Mouse (Mus musculus): ENCODE data around the gene Atraid. TPM values are rescaled to one million over a fixed set of nuclear protein-coding genes. Genes with fewer than 3 reads are reported as not detected.

Gene Atraid
- polyA plus RNA-seq, 1 experiment from 2014 or later, result 119 TPM

DNA sequence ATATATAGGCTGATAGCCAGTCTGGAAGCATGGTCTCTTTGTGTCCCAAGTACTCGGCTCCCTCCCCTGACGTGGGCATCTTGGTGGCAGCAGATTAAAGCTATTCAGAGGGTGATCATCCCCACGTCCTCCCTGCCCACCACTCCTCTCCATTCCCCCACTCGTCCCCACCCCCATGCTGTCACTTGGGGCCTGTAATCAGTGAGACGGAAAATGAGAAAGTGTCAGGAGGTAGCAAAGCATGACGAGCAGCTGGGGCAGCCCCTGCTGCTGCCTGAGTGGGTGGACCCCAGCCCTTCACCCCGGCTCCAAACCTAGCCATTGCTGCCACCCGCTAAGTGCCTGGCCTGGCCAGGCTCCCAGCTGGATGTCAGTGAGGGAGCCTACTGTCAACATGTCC lies 35.8 kb downstream of the Atraid start:
- Histone ChIP-seq H3K36me3 (peaks cover 3% of the 10 kb centered on the region; the same call in 1 of the 2 replicates), H3K9me3 (no peaks in the 10 kb centered on the region), H3K4me1 (peaks cover 17% of the 10 kb centered on the region), H3K4me3 (no peak overlapping the region), H3K4me2 (replicated peaks) (peak overlapping the region; percentile 22; the same call in 1 of the 2 replicates), H3K27me3 (replicated peaks) (peaks cover 19% of the 10 kb centered on the region; the same call in 1 of the 2 replicates), H3K9ac (no peak overlapping the region), H3K27ac (peak overlapping the region; percentile 50; the same call in 1 of the 2 replicates)
- peak; percentile 64 for ATAC-seq (ENCODE audit: low FRiP score, low read depth)
- 8% methylated on average over 8 of the region's 8 CpGs for WGBS

DNA sequence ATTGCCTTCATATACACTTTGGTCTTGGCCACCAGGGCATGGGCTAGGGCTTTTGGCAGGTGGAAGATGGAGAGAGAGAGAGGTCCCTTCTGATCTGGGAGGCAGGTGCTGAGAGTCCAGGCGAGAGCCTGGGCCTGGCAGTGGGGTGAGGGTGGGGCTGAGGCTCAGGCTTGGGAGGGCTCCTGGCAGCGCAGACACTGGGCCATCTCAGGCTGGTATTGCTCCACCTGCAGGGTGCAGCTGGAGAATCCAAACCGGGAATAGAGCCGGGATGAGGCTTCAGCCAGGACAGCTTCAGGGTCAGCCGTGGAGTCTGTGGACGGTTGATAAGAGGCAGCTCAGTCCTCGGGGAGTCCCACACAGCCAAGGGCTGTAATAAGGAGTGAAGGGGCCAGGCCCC lies 38.5 kb downstream of the Atraid start:
- no peak overlapping the region for H3K27ac ChIP-seq
- H3K9ac ChIP-seq, result peak overlapping the region; percentile 3; the same call in 1 of the 2 replicates
- no peak for ATAC-seq (ENCODE audit: low FRiP score, low read depth)
- WGBS, result 31% methylated on average over 7 of the region's 7 CpGs
- H3K36me3 ChIP-seq, result no peaks in the 10 kb centered on the region
- H3K4me2 ChIP-seq (replicated peaks), result no peak overlapping the region
- no peak overlapping the region for H3K4me3 ChIP-seq
- peaks cover 45% of the 10 kb centered on the region for H3K27me3 ChIP-seq (replicated peaks)
- H3K4me1 ChIP-seq, result peaks cover 17% of the 10 kb centered on the region
- no peaks in the 10 kb centered on the region for H3K9me3 ChIP-seq

DNA sequence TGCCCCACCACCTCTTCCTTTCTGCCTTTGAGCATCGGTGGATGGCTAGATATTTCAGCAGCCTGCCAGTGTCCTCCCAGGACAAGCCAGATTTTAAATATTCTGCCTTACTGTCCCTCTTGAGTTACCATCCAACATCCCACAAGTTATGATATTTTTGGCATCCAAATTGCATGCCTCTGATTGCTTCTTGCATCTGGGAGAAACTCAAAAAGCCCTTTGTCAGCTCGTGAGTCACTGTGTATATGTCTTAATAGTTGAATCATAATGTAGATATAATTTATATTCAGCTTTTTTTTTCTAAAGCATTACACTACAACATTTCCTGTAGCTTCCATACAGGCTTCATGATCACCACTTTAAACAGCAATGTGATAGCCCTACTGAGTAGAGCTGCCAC lies 39.0 kb downstream of the Atraid start:
- Histone ChIP-seq H3K4me1 (peaks cover 18% of the 10 kb centered on the region), H3K9ac (no peak overlapping the region), H3K36me3 (no peaks in the 10 kb centered on the region), H3K4me3 (no peak overlapping the region), H3K9me3 (no peaks in the 10 kb centered on the region), H3K27me3 (replicated peaks) (peaks cover 50% of the 10 kb centered on the region), H3K4me2 (replicated peaks) (no peak overlapping the region), H3K27ac (no peak overlapping the region)
- 69% methylated on average over 2 of the region's 2 CpGs for WGBS
- no peak for ATAC-seq (ENCODE audit: low FRiP score, low read depth)

DNA sequence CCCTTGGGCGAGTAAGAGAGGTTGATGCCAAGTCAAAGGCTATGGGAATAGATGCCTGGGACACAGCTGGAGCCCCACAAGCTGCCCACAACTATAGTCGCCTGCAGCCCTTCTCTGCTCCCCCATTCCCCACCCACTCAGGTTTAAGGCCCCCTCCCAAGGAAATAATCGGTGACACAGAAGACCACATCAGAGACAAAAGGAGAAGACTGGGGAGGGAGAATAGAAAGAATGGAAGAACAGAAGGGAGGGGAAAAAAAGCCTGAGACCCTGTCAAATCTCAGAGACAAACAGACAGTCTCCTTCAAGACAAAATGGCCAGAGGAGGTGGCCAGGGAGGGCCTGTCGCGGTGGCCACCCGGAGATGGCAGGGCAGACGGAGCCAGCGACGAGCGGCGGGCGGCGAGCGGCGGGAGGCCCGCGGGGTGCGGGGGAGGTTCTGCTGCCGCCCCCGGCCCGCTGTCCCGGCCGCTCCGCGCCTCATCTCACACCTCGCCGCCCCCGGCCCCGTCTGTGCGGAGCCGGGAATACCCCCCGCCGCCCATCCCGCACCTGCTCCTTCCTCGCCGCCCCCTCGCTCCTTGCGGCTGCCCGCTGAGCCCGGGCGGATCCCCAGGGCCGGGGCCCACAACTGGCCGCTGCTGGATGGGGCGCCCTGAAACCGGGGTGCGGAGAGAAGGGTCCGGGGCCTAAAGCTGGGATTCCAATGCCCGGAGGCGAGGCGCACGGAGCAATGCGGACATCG lies 44.3 kb downstream of the Atraid start:
- Histone ChIP-seq H3K36me3 (no peaks in the 10 kb centered on the region), H3K9ac (peak overlapping the region; percentile 77), H3K9me3 (no peaks in the 10 kb centered on the region), H3K4me3 (peak overlapping the region; percentile 51), H3K27ac (no peak overlapping the region), H3K27me3 (replicated peaks) (peaks cover 96% of the 10 kb centered on the region), H3K4me2 (replicated peaks) (peak overlapping the region; percentile 62), H3K4me1 (peaks cover 34% of the 10 kb centered on the region)
- no peak for ATAC-seq (ENCODE audit: low FRiP score, low read depth)
- WGBS, result 1% methylated on average over 50 of the region's 53 CpGs

DNA sequence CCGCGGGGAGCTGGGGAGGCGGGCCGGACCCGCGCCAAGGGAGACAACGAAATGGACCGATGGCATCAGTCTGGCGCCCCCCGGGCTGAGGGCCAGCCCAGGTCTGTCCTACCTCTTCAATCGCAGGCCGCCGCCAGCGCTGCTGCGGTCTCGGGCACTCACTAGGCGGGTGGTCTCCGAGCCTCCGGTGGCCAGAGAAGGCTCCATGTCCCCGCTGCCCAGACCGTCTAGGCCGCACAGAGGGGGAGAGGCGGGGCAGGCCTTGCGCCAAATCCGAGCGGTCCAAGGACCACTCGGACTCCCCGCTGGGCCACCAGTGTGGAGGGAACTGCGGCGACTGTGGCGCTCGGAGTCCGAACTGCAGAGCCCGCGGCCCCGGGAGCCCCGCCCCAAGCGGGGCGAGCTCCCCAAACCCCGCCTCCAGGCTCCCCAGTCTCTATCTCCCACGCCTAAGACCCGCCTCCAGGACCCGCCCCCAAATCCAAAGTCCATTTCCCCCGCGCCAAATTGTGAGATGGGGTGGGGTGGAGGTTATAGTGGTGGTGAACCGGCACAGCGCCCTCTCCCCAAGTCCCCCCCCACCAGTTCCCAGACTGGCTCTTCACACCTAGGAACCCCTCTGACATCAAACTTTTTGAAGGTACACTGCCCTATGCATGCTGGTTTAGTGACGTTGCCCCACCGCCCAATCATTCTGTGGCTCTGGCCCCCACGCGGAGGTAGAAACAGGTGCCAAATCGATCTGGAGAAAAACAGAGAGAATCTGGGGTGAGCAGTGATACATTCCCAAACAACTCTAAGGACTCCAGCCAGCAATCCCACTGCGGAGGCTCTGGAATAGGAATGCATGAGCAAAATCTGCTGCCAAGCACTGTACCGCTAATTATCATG lies 45.3 kb downstream of the Atraid start:
- H3K9me3 ChIP-seq, result no peaks in the 10 kb centered on the region
- H3K4me1 ChIP-seq, result peaks cover 34% of the 10 kb centered on the region
- H3K36me3 ChIP-seq, result no peaks in the 10 kb centered on the region
- peaks cover 97% of the 10 kb centered on the region for H3K27me3 ChIP-seq (replicated peaks)
- H3K27ac ChIP-seq, result no peak overlapping the region
- ATAC-seq (ENCODE audit: low FRiP score, low read depth), result peak; percentile 49
- peak overlapping the region; percentile 77 for H3K9ac ChIP-seq
- peak overlapping the region; percentile 62 for H3K4me2 ChIP-seq (replicated peaks)
- peak overlapping the region; percentile 51 for H3K4me3 ChIP-seq
- under 1% methylated on average over 54 of the region's 54 CpGs for WGBS

DNA sequence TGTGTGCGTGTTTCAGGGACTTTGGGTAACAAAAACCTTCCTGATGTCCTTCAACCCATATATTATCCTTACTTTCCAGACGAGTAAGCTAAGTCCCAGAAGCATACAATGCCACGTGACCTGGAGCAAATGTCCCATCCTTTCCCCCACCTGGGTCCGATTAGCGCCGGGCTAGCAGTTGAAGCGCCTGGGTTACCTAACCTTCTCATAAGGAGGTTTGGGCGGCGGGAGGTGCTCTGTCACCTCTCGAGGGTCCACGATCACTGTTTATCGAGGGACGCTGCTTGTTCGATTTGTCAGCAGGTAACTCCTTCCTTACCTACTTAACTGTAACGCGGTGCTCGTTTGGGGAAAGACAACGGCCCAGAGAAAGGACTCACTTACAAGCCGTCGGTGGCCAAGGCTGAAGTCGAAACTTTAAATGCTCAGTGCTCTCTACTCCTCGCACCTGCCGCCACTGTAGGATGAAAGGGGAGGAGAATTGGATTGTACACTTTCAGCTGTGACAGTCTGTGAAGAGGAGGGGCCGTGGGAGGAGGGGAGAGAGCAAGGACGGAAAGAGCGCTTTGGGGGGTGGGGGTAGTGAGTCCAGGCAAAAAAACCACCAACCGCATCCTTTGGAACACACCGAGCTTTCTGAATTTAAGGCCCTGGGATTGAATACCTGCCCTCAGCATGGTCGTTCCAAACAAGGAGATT lies 46.1 kb downstream of the Atraid start:
- Histone ChIP-seq H3K4me1 (peaks cover 34% of the 10 kb centered on the region), H3K36me3 (no peaks in the 10 kb centered on the region), H3K4me3 (0 out of 2 replicates have a peak overlapping the region, but pooled peaks have one; percentile 18), H3K9me3 (no peaks in the 10 kb centered on the region), H3K27me3 (replicated peaks) (peaks cover 90% of the 10 kb centered on the region), H3K27ac (no peak overlapping the region), H3K4me2 (replicated peaks) (peak overlapping the region; percentile 62), H3K9ac (no peak overlapping the region)
- ATAC-seq (ENCODE audit: low FRiP score, low read depth), result no peak
- WGBS, result 2% methylated on average over 29 of the region's 29 CpGs

DNA sequence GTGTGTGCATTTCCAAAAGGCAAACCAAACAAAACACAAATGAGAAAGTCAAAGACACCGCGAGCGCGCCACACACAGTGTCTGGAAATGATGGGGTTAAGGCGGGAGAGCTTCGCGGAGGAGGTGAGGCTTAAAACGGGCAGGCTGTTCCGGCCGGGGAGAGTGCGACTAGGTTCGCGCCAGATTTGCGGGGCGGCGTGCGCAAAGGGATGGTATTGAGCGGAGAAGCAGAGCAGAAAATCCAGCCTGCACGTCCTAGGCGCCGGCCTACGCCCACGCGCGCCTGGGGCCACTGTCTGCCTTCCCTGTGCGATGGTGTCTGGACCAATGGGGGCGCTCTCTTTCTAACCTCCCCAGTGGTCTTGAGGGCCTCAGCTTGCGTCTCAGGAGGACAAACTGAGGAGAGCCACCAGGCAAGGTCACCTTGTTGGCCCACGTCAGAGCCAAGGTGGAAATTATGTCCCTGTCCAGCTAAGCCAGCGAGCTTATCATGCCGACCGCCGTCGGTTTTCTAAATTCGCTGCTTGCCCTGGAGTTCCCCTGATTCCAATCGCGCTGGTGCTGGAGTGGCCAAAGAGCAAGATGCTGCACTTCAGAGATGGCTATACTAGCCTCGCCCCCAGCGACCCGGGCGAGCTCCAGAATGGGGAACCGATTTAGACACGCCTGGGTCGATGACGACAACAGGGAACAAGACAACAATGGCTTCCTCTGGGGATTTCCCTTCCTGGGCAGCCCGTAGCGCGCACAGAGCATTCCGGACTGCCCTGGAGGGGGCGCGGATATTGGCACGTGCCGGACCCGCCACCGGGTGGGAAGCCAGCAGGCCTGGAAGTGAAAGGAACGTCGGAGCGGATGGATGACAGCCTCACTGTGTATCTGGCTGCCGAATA lies 46.9 kb downstream of the Atraid start:
- H3K9ac ChIP-seq, result no peak overlapping the region
- WGBS, result under 1% methylated on average over 59 of the region's 59 CpGs
- H3K9me3 ChIP-seq, result no peaks in the 10 kb centered on the region
- no peak overlapping the region for H3K27ac ChIP-seq
- H3K27me3 ChIP-seq (replicated peaks), result peaks cover 82% of the 10 kb centered on the region
- peak overlapping the region; percentile 18 for H3K4me3 ChIP-seq
- peaks cover 34% of the 10 kb centered on the region for H3K4me1 ChIP-seq
- ATAC-seq (ENCODE audit: low FRiP score, low read depth), result no peak
- H3K4me2 ChIP-seq (replicated peaks), result peak overlapping the region; percentile 62
- H3K36me3 ChIP-seq, result no peaks in the 10 kb centered on the region

DNA sequence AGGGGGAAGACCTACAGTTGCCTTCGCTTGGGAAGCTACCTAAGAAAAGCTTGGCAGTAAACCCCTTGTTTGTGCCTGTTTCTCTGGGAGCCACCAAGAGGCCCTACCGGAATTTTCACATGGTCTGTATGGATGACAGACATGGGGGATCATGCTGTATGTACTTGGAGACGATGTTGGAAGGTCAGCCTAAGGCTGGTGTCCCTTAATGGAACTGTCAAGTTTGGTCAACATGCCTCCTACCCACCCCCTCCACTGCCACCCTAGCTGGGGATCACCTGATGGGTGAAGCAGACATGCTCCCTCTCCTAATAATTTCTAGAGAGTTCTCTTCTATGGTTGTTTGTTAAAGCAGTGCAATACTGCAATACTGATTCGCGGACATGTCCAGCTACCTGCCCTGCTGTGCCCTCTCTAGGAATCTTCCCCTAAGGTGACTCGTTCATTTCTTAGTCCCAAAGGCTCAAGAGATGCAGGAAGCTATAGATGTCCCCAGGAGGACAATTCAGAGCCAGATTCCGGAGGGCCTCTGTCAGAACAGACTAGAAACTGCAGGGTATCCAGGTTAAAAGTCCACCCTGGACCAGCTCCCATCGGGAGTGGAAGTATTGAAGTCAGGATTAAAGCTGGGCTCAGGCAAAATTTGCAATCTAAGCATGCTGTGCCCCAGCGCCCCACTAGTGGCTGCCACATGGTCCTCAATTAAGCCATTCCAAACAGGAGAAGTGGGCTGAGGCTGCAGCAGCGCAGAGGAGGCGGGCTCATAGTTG lies 47.8 kb downstream of the Atraid start:
- no peak for ATAC-seq (ENCODE audit: low FRiP score, low read depth)
- H3K4me3 ChIP-seq, result peak overlapping the region; percentile 18
- no peak overlapping the region for H3K9ac ChIP-seq
- H3K4me1 ChIP-seq, result peaks cover 34% of the 10 kb centered on the region
- no peaks in the 10 kb centered on the region for H3K36me3 ChIP-seq
- peak overlapping the region; percentile 62 for H3K4me2 ChIP-seq (replicated peaks)
- peaks cover 73% of the 10 kb centered on the region for H3K27me3 ChIP-seq (replicated peaks)
- H3K27ac ChIP-seq, result no peak overlapping the region
- no peaks in the 10 kb centered on the region for H3K9me3 ChIP-seq
- 20% methylated on average over 11 of the region's 11 CpGs for WGBS
